In the genomic region with DNA sequence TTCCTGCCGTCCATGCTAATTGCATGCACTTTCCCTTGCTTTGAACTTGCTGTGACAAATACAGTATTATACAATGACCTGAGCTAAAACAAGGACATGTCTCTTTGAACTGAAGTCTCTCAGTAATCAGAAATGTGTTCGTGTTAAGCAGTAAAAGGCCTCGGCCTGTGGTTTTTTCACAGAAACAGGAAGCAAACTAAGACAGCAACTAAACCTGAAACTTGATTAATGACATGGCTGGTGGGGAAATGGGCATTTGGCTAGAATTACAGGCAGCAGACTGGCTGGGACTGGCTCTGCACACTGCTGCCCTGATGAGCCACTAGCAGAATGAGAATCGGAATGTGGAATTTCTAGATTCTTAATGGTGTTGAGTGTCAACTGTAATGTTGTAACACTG, we compare ENCODE assay signal across 13 mouse cellular contexts.
DNase-seq lines count a peak whose midpoint lies in the region; ATAC-seq and TF ChIP-seq lines count a peak whose summit lies in the region.
"Had no signal": no experiment of that assay in that cellular context is flagged by ENCODE, and none has a peak within 500 bp of the region (broad histone marks: within the 10 kb centered on the region; RNA-seq: fewer than 3 reads in every experiment).

No protein-coding gene starts in this region.

- H3K27ac ChIP-seq in embryonic facial prominence, embryonic 13.5 days, result no peak overlapping the region
- H3K27ac ChIP-seq in left cerebral cortex, adult 2 months, result no peak overlapping the region
- H3K27ac ChIP-seq in liver, embryonic 12.5 days, result no peak overlapping the region
- H3K27ac ChIP-seq: limb, embryonic 15.5 days; midbrain, embryonic 15.5 days had no signal

- H3K4me1 ChIP-seq in embryonic facial prominence, embryonic 13.5 days, result peaks cover 3% of the 10 kb centered on the region; the same call in 1 of the 2 replicates
- H3K4me1 ChIP-seq in liver, embryonic 12.5 days, result peaks cover 24% of the 10 kb centered on the region
- H3K4me1 ChIP-seq: limb, embryonic 15.5 days; midbrain, embryonic 15.5 days had no signal

- 0 out of 2 replicates have a peak, but pooled peaks have one; percentile 32 for ATAC-seq in embryonic facial prominence, embryonic 13.5 days (ENCODE audit: insufficient number of reproducible peaks, insufficient read depth, low FRiP score, low TSS enrichment, low read depth)
- ATAC-seq in liver, embryonic 12.5 days, result no peak
- ATAC-seq: intestine, embryonic 16.5 days; midbrain, embryonic 15.5 days had no signal

- H3K27me3 ChIP-seq in embryonic facial prominence, embryonic 13.5 days, result no peaks in the 10 kb centered on the region
- no peaks in the 10 kb centered on the region for H3K27me3 ChIP-seq in liver, embryonic 12.5 days (replicated peaks)
- H3K27me3 ChIP-seq: limb, embryonic 15.5 days; midbrain, embryonic 15.5 days had no signal

- 10% methylated on average over 4 of the region's 4 CpGs for WGBS in embryonic facial prominence, embryonic 13.5 days
- WGBS in liver, embryonic 12.5 days (ENCODE audit: insufficient replicate concordance), result 38% methylated on average over 4 of the region's 4 CpGs

- TF ChIP-seq CTCF in left cerebral cortex, adult 2 months (IDR thresholded peaks at IDR 0.05), result no peak

- peak; percentile 21 for DNase-seq in adrenal gland, postnatal 14 days
- DNase-seq in adrenal gland, postnatal 36 days, result no peak
- peak; percentile 21 for DNase-seq in CD4-positive, CD25-positive, alpha-beta regulatory T cell, adult 2 months (ENCODE audit: low read depth, low spot score)
- DNase-seq in kidney, postnatal 36 days, result peak; percentile 14 to 16
- DNase-seq in left cerebral cortex, adult 2 months (ENCODE audit: extremely low spot score in 1 of 2, low spot score in 2 of 2), result no peak
- DNase-seq in gastrocnemius, postnatal 14 days, result no peak
- DNase-seq: cerebellum, adult 11 months had no signal

- H3K4me3 ChIP-seq in embryonic facial prominence, embryonic 13.5 days, result no peak overlapping the region
- H3K4me3 ChIP-seq in left cerebral cortex, adult 2 months, result no peak overlapping the region
- H3K4me3 ChIP-seq in liver, embryonic 12.5 days, result no peak overlapping the region
- H3K4me3 ChIP-seq: limb, embryonic 15.5 days; midbrain, embryonic 15.5 days had no signal

- no peaks in the 10 kb centered on the region for H3K9me3 ChIP-seq in embryonic facial prominence, embryonic 13.5 days
- no peaks in the 10 kb centered on the region for H3K9me3 ChIP-seq in liver, embryonic 12.5 days (replicated peaks)
- H3K9me3 ChIP-seq: limb, embryonic 15.5 days; midbrain, embryonic 15.5 days had no signal

- intact Hi-C loops in left cerebral cortex, adult 2 months (cut with DNase I), result no loop called here
- intact Hi-C loops in gastrocnemius, postnatal 14 days (cut with DNase I; ENCODE audit: low total_unique reads), result no loop called here

- H3K9ac ChIP-seq in embryonic facial prominence, embryonic 13.5 days, result no peak overlapping the region
- H3K9ac ChIP-seq in liver, embryonic 12.5 days, result no peak overlapping the region
- H3K9ac ChIP-seq: limb, embryonic 15.5 days; midbrain, embryonic 15.5 days had no signal

- H3K4me2 ChIP-seq in embryonic facial prominence, embryonic 13.5 days, result no peak overlapping the region
- no peak overlapping the region for H3K4me2 ChIP-seq in liver, embryonic 12.5 days
- H3K4me2 ChIP-seq: heart, embryonic 11.5 days; limb, embryonic 15.5 days; midbrain, embryonic 15.5 days had no signal

- H3K36me3 ChIP-seq in embryonic facial prominence, embryonic 13.5 days, result no peaks in the 10 kb centered on the region
- H3K36me3 ChIP-seq in liver, embryonic 12.5 days, result no peaks in the 10 kb centered on the region
- H3K36me3 ChIP-seq: limb, embryonic 15.5 days; midbrain, embryonic 15.5 days had no signal

Comparison
In these comparisons a context has a peak if more than half of its experiments do, and no peak if none do; other contexts are left out.
1. DNase-seq: peak in adrenal gland, postnatal 14 days (single experiment), CD4-positive, CD25-positive, alpha-beta regulatory T cell, adult 2 months (single experiment) and kidney, postnatal 36 days (2 of 2); none in adrenal gland, postnatal 36 days (0 of 2), left cerebral cortex, adult 2 months (0 of 2) and gastrocnemius, postnatal 14 days (single experiment).